ENCODE assay signal across 28 mouse cellular contexts in the genomic region with DNA sequence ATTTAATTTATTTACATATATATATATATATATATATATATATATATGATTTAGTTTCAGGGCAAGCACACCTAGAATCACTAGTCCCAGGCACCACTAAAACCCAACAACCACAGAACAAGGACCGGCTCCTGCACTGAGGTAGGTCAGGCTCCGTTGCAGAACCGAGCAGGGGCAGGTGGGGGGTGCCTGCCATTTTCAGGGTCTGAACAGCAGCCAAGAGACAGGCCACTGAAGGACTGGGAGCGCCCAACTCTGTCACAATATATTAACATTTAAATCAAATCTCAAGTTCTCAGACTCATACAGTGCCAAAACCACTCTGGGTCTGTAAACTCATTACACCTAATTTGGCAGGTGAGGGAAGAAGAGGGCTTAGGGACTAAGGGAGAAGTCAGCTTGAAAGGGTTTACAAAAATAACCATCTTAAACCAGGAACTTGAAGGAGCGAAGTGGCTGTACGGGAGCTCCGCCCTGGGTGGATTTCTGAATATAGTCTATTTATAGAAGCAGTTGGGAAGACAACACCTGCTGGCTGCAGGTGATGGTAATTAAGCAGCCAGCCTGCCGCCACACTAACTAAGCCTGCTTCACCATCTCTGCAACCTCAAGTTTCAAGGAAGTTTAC. TPM values are rescaled to one million over a fixed set of nuclear protein-coding genes. Genes with fewer than 3 reads are reported as not detected.
DNase-seq lines count a peak whose midpoint lies in the region; ATAC-seq and TF ChIP-seq lines count a peak whose summit lies in the region.
"Had no signal": no experiment of that assay in that cellular context is flagged by ENCODE, and none has a peak within 500 bp of the region (broad histone marks: within the 10 kb centered on the region; RNA-seq: fewer than 3 reads in every experiment).

No protein-coding gene starts in this region.

- no peaks in the 10 kb centered on the region for H3K9me3 ChIP-seq in intestine, embryonic 15.5 days
- no peaks in the 10 kb centered on the region for H3K9me3 ChIP-seq in intestine, postnatal 0 days (ENCODE audit: control insufficient read depth)
- no peaks in the 10 kb centered on the region for H3K9me3 ChIP-seq in stomach, embryonic 15.5 days
- no peaks in the 10 kb centered on the region for H3K9me3 ChIP-seq in stomach, postnatal 0 days (ENCODE audit: control insufficient read depth, low read length)
- H3K9me3 ChIP-seq: heart, embryonic 12.5 days; hindbrain, embryonic 15.5 days; limb, embryonic 13.5 days; megakaryocyte, embryonic 14.5 days; midbrain, embryonic 12.5 days; neural tube, embryonic 12.5 days had no signal

- 79% methylated on average over 8 of the region's 8 CpGs for WGBS in intestine, embryonic 15.5 days
- 63% methylated on average over 8 of the region's 8 CpGs for WGBS in intestine, postnatal 0 days
- WGBS in stomach, embryonic 15.5 days: 71% methylated on average over 8 of the region's 8 CpGs
- WGBS in stomach, postnatal 0 days: 57% methylated on average over 8 of the region's 8 CpGs

- H3K27ac ChIP-seq in intestine, embryonic 15.5 days: no peak overlapping the region
- H3K27ac ChIP-seq in intestine, postnatal 0 days (ENCODE audit: low read depth, low read length): no peak overlapping the region
- no peak overlapping the region; the same call in 1 of the 2 replicates for H3K27ac ChIP-seq in stomach, embryonic 15.5 days
- no peak overlapping the region for H3K27ac ChIP-seq in stomach, postnatal 0 days (replicated peaks)
- H3K27ac ChIP-seq: hindbrain, embryonic 15.5 days; limb, embryonic 13.5 days; midbrain, embryonic 12.5 days; neural tube, embryonic 12.5 days had no signal

- H3K36me3 ChIP-seq in intestine, embryonic 15.5 days: no peaks in the 10 kb centered on the region
- 0 out of 2 replicates have a peak, but pooled peaks cover 6% of the 10 kb centered on the region for H3K36me3 ChIP-seq in intestine, postnatal 0 days (ENCODE audit: control insufficient read depth, insufficient read depth)
- H3K36me3 ChIP-seq in stomach, embryonic 15.5 days: no peaks in the 10 kb centered on the region
- no peaks in the 10 kb centered on the region for H3K36me3 ChIP-seq in stomach, postnatal 0 days (ENCODE audit: control insufficient read depth, insufficient read depth, low read length)
- H3K36me3 ChIP-seq: hindbrain, embryonic 15.5 days had no signal

- no peak overlapping the region for H3K9ac ChIP-seq in intestine, embryonic 15.5 days
- H3K9ac ChIP-seq in intestine, postnatal 0 days (ENCODE audit: low read depth, low read length): no peak overlapping the region
- no peak overlapping the region for H3K9ac ChIP-seq in stomach, embryonic 15.5 days
- no peak overlapping the region for H3K9ac ChIP-seq in stomach, postnatal 0 days (ENCODE audit: low read length)
- H3K9ac ChIP-seq: heart, embryonic 12.5 days; hindbrain, embryonic 15.5 days; limb, embryonic 13.5 days; midbrain, embryonic 12.5 days; neural tube, embryonic 12.5 days had no signal

- H3K4me1 ChIP-seq in intestine, embryonic 15.5 days (replicated peaks): peaks cover 12% of the 10 kb centered on the region; the same call in 1 of the 2 replicates
- no peaks in the 10 kb centered on the region for H3K4me1 ChIP-seq in intestine, postnatal 0 days (replicated peaks; ENCODE audit: control insufficient read depth, insufficient read depth, low read length)
- peaks cover 6% of the 10 kb centered on the region; the same call in 1 of the 2 replicates for H3K4me1 ChIP-seq in stomach, embryonic 15.5 days
- H3K4me1 ChIP-seq in stomach, postnatal 0 days (replicated peaks; ENCODE audit: control insufficient read depth, insufficient read depth): no peaks in the 10 kb centered on the region
- H3K4me1 ChIP-seq: megakaryocyte, embryonic 14.5 days had no signal

- H3K4me3 ChIP-seq in intestine, embryonic 15.5 days (replicated peaks): no peak overlapping the region
- no peak overlapping the region for H3K4me3 ChIP-seq in intestine, postnatal 0 days (ENCODE audit: low read depth, low read length)
- H3K4me3 ChIP-seq in stomach, embryonic 15.5 days (replicated peaks): no peak overlapping the region
- no peak overlapping the region for H3K4me3 ChIP-seq in stomach, postnatal 0 days (ENCODE audit: low read depth, low read length)
- H3K4me3 ChIP-seq: heart, embryonic 12.5 days; hindbrain, embryonic 15.5 days; limb, embryonic 13.5 days; megakaryocyte, embryonic 14.5 days; midbrain, embryonic 12.5 days; myocyte; neural tube, embryonic 12.5 days had no signal

- no peak for TF ChIP-seq CTCF in intestine, postnatal 0 days (IDR thresholded peaks at IDR 0.05; ENCODE audit: low read depth)
- no peak for TF ChIP-seq CTCF in stomach, postnatal 0 days (IDR thresholded peaks at IDR 0.05; ENCODE audit: low read depth)

- TF ChIP-seq EP300 in stomach, postnatal 0 days (optimal IDR thresholded peaks at IDR 0.05): no peak

- no peak overlapping the region for H3K4me2 ChIP-seq in intestine, embryonic 15.5 days (replicated peaks)
- no peak overlapping the region for H3K4me2 ChIP-seq in intestine, postnatal 0 days (replicated peaks; ENCODE audit: low read depth)
- H3K4me2 ChIP-seq in stomach, embryonic 15.5 days: no peak overlapping the region
- H3K4me2 ChIP-seq in stomach, postnatal 0 days (replicated peaks; ENCODE audit: low read depth): no peak overlapping the region
- H3K4me2 ChIP-seq: heart, embryonic 12.5 days; hindbrain, embryonic 15.5 days; limb, embryonic 13.5 days; liver, embryonic 11.5 days; midbrain, embryonic 12.5 days; neural tube, embryonic 12.5 days had no signal

- ATAC-seq in intestine, embryonic 15.5 days: peak; percentile 70
- no peak for ATAC-seq in intestine, postnatal 0 days
- ATAC-seq in stomach, embryonic 15.5 days (ENCODE audit: insufficient read depth, low FRiP score, low read depth): peak; percentile 50; the same call in 1 of the 2 replicates
- no peak for ATAC-seq in stomach, postnatal 0 days (ENCODE audit: low FRiP score, low TSS enrichment)
- ATAC-seq: forebrain, embryonic 14.5 days had no signal

- no peaks in the 10 kb centered on the region for H3K27me3 ChIP-seq in intestine, embryonic 15.5 days (replicated peaks)
- H3K27me3 ChIP-seq in intestine, postnatal 0 days (replicated peaks; ENCODE audit: control insufficient read depth, insufficient read depth, low read length): no peaks in the 10 kb centered on the region
- no peaks in the 10 kb centered on the region for H3K27me3 ChIP-seq in stomach, embryonic 15.5 days (replicated peaks)
- H3K27me3 ChIP-seq in stomach, postnatal 0 days (ENCODE audit: control insufficient read depth, insufficient read depth, low read length): no peaks in the 10 kb centered on the region
- H3K27me3 ChIP-seq: heart, embryonic 12.5 days; hindbrain, embryonic 15.5 days; limb, embryonic 13.5 days; megakaryocyte, embryonic 14.5 days; midbrain, embryonic 12.5 days; neural tube, embryonic 12.5 days had no signal

- peak; percentile 64 to 71 for DNase-seq in cerebellum, postnatal 14 days
- DNase-seq in cerebellum, adult 9-10 months: no peak
- DNase-seq in stomach, postnatal 0 days (ENCODE audit: low spot score): no peak
- no peak for DNase-seq in heart, adult 8-10 months (ENCODE audit: low spot score)
- DNase-seq: adrenal gland, postnatal 25 days; B cell, adult 2 months; gastrocnemius, postnatal 36 days; heart, adult 18-20 months; heart, postnatal 4 days; kidney, adult 11 months; kidney, postnatal 14 days; layer of hippocampus, adult 9-11 months; right cerebral cortex, adult 18-20 months; spleen, adult 18-20 months; thymus, adult 2 months; thymus, postnatal 36 days had no signal

RNA-seq across cellular contexts. Expression of a gene that starts 30.4 kb away (rescaled TPM):
- 45.8 and 54.0 TPM in 2 replicates for polyA plus RNA-seq in intestine, embryonic 15.5 days (2015; fragmentation: Nextera tagmentation; extraction: Ambion mirVana)
- 15.8 and 18.4 TPM in 2 replicates for polyA plus RNA-seq in intestine, postnatal 0 days (2015; fragmentation: Nextera tagmentation; extraction: Ambion mirVana)
- 63.0 and 63.8 TPM in 2 replicates for polyA plus RNA-seq in stomach, embryonic 15.5 days (2015; fragmentation: Nextera tagmentation; extraction: Ambion mirVana)
- polyA plus RNA-seq in stomach, postnatal 0 days (2015; fragmentation: Nextera tagmentation; extraction: Ambion mirVana): 31.7 and 38.3 TPM in 2 replicates
- total RNA-seq in heart, adult 8-10 months (2022): 10 to 100 TPM; 20.4 to 24.5 (median 20.7) TPM

Comparison
In these comparisons a context has a peak if more than half of its experiments do, and no peak if none do; other contexts are left out.
1. DNase-seq: peak in cerebellum, postnatal 14 days (2 of 2); none in cerebellum, adult 9-10 months (single experiment), stomach, postnatal 0 days (single experiment) and heart, adult 8-10 months (single experiment).
2. ATAC-seq: peak in intestine, embryonic 15.5 days (single experiment) and stomach, embryonic 15.5 days (single experiment); none in intestine, postnatal 0 days (single experiment) and stomach, postnatal 0 days (single experiment).